Mouse (Mus musculus): Measurements from ENCODE around the gene Nos1ap.

Nos1ap gene

DNA sequence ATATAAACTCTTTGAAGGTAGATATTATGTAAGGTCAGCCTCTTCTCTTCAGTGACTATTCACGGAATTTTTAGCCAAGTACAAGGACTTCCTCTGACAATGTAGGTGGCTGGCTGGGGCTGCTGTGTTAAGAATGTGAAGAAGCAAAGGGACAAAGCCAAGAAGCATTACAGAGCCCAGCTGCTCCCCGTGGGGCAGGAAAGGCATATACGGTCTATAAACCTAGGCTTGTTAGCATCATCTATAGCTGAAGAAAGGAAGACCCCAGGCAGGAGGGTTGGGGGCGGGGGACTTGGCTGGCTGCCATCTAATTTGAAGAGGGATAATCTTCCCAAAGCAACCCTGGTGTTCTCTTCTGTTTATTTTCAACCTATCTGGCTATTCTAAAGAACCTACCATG is 180.6 kb downstream of the Nos1ap start:
- DNase-seq = no peak

- DNase-seq = no peak
Measured at GRCm38 (mm10) chr1:170406921-170407320, 182.7 kb downstream of the Nos1ap start.

- no peak for DNase-seq
Measured at GRCm38 (mm10) chr1:170405152-170405551, 184.5 kb downstream of the Nos1ap start.

GRCm38 (mm10) chr1:170402682-170403081 is 187.0 kb downstream of the Nos1ap start:
- no peak for DNase-seq

GRCm38 (mm10) chr1:170398866-170399265 is 190.8 kb downstream of the Nos1ap start:
- DNase-seq = no peak

DNA sequence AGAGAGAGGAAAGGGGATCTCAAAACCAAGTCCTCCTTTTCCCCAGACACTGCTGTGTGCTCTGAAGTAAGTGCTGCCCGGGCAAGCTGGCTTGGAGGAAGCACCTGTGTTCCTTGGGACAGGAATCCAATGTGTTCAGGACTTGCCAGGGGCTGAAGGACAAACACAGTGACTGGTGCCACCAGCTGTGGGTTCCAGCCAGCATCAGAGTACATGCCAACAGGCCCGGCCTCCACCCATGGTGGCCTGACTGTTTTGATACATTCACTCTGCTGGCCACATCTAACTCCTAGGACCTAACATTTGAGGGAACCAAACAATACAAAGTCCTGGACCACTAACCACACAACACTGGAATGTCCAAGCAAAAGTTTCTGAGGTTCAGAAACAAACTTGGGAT is 194.6 kb downstream of the Nos1ap start:
- DNase-seq = no peak

DNA sequence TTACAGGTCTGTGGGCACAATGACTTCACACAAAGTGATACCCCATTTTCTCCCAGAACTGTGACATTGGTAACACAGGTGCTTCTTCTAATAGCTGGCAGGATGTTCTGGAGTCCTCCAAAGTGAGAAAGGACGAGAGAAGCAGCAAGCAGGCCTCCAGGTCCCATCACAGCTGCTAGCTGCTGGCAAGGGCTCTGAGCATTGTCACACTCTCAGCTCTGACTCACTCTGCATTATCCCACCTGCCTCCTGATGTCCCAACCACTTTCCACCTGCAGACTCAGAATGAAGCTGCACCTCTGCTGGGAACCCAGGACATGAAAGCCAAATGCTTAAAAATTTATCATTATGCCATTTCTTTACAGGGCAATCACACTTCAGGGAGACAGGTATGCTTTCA is 195.0 kb downstream of the Nos1ap start:
- no peak for DNase-seq

DNA sequence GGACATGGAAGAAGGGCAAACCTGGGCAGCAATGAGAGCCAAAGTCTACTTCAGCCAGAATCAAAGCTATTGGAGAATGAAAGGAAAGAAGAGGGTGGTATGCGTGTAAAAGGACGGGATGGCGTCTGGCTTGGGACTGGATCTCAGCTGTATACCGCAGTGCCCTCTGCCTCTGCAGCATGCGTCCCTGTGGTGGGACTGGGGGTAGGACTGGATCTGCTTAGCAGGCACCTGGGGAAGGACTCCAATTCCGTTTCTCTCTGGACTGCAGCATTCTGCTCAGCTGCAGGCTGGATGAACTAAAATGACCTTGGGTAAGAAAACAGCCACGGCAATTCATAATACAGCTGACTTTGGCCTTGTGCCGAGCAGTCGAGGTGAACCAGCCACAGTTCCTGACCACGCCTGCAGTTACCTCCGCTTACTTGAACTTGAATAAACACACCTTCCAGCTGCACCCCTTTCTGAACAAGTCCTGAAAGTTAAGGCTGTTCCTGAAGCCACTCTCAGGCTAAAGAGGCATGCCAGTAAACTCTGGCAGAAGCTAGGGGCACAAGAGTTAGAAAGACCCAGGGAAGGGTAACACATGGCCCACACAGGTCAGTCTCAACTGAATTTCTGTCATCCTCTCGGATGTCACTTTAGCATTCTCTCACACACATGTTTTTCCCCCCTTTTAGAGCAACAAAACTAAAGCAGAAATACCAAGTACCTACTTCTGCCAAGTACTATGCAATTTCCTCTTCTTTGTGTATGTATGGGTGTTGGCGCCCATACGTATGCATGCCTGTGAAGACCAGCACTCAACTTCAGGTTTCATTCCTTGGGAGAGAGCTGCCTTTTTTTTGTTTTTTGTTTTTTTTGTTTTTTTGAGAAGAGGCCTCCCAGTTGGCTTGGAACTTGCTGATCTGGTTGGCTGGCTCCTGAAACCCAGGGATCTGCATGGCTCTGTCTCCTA is 196.6 kb downstream of the Nos1ap start:
- no peak for DNase-seq

DNA sequence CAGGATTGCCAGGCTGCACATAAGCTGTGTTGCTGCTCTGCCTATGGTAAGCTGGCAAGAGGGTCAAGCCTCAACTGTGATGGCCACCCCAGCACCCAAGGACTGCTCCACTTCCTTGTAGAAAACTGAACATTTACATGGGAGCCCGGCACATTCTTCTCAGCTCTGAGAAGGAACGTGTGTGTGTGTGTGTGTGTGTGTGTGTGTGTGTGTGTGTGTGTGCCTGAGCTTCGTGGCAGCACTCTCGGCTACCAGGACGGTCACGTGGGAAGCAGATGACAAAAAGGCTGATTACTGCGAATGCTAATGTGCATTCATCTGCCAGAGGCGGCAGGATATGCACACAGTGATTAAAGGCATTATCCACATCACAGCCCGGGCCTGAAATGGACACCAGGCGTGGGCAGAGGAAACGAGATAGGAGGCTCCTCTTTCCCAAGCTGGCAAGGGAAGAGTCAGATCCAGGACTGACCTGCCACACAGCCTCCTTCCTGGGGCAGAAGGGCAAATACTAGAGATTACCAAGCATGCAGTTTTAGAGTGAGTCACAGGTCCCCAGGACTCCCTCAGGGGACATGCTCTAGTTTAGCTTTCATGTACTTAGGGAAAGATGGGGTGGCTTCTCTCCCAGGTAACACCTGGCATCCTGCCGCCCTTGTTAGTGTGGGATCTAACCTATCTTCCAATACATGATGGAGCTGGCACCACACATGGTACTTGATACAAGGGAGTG is 202.3 kb downstream of the Nos1ap start:
- peak; percentile 6 for DNase-seq

- no peak for DNase-seq
Measured at GRCm38 (mm10) chr1:170385416-170385815, 204.2 kb downstream of the Nos1ap start.

- no peak for DNase-seq
Measured at GRCm38 (mm10) chr1:170383530-170383929, 206.1 kb downstream of the Nos1ap start.

- DNase-seq = no peak
Measured at GRCm38 (mm10) chr1:170381457-170381856, 208.2 kb downstream of the Nos1ap start.

- DNase-seq = no peak
Measured at GRCm38 (mm10) chr1:170380505-170380904, 209.2 kb downstream of the Nos1ap start.

DNA sequence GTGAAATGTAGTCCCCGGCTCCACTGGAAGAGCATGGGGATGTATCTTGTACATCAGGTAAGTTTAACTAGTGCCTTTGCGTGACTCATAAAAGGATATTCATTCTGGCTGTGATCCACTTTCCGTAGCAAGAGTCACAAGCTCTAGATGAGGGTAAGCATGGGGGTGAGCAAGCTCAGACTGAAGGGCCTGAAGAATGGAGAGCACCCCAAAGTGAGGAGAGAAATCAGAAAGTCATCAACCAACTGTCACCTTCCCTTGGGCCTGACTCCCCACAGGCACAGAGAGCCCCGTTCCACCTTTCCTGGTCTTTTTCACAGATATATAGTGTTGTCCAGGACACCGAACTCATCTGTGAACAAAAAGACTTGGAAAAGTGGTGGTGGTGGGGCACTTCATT is 213.9 kb downstream of the Nos1ap start:
- DNase-seq = no peak

DNA sequence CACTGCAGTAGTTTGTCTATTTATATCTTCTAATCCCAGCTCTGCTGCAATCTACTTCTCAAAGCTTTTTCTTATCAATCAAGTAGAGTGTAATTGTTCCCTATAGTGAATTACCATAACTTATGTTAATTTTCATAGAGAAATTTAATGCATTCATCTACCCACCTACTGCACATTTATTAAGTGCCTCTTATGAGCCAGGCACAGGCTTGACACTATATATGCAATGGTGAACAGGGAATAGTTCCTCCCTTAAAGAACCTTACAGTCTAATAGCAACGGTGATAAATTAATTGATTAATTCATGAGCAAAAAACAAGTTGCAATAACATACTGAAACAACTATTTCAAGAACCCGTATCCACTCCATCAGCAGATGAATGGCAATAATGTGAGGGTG is 215.9 kb downstream of the Nos1ap start:
- DNase-seq = no peak

DNA sequence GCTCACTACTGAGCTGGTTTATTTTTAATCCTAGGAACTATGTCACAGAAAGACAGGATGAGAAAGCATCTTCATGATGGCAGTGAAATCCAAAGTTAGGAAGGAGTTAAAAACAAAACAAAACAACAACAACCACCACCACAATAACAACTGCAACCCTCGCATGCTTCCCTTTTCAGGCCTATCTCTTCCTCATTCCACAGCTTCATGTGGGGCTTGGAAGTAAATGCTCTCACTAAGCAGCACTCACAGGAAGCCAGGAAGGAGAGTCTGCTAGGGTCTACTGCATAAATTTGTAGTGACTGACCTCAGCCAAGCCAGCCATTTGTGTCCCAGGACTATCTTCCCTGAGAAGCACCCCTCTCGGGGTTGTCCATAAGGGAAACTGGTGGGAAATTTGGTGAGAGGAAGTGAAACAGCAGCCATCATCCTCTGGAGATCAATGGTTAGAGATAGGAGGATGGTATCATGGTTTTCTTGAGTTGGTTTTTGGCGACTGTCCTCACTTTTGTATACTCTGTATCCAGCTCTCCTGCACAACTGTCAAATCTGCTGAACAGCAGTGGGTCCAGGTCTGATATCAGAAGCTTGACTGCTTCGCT is 218.4 kb downstream of the Nos1ap start:
- DNase-seq = no peak

GRCm38 (mm10) chr1:170368864-170369263 is 220.8 kb downstream of the Nos1ap start:
- no peak for DNase-seq

GRCm38 (mm10) chr1:170366981-170367700 is 222.5 kb downstream of the Nos1ap start:
- no peak for DNase-seq

DNA sequence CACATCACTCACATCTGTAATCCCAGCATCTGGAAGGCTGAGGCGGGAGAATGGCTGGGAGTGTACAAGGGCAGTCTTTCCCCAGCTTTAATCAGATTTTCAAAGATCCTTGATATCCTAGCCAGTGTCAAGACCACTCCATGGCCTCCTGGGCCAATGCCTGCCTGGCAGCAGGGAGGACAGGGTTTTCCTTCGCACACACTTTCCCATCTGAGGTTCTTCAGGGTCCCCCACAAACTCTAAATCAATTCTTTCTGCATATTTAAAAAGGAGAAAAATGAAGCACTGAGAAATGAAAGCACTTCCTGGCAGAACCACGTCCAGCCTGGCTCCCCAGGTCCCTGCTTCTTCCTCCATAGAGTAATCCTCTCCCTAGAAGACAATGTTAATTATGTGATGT is 225.9 kb downstream of the Nos1ap start:
- no peak for DNase-seq

- DNase-seq = no peak
Measured at GRCm38 (mm10) chr1:170360183-170360915, 229.3 kb downstream of the Nos1ap start.

- no peak for DNase-seq
Measured at GRCm38 (mm10) chr1:170353335-170353734, 236.3 kb downstream of the Nos1ap start.

GRCm38 (mm10) chr1:170351080-170351479 is 238.6 kb downstream of the Nos1ap start:
- DNase-seq = no peak

All from liver (tissue).